Mouse (Mus musculus) left cerebral cortex, adult 18-20 months (tissue): ENCODE data around the gene Trappc10. TPM values are rescaled to one million over a fixed set of nuclear protein-coding genes. Genes with fewer than 3 reads are reported as not detected.

Source experiments
- DNase-seq, 2 experiments: peaks; one replicate each; pipeline ENCODE4 v3.0.0; 2021 to 2022; ENCODE audit warnings: low spot score in 2 of 2, mixed read lengths in 1 of 2
- long read RNA-seq, 2 experiments: library from polyadenylated mRNA; stranded (forward); transcript quantifications; one replicate each; pipeline ENCODE4 v2.0.0; 2021
- total RNA-seq, 2 experiments: library from RNA; stranded (reverse); gene quantifications; 2 replicates each; pipeline ENCODE4 v1.2.3; 2021

Trappc10 gene
- total RNA-seq, result 10 to 100 TPM; 84.4 to 85.7 TPM
- long read RNA-seq, experiment 1, partial matches to known transcripts, result 1 of 2 reads
- long read RNA-seq, experiment 1, other reads (novel, unspliced or antisense), result 1 of 2 reads
- long read RNA-seq, experiment 2, partial matches to known transcripts, result 0 of 1 reads
- long read RNA-seq, experiment 2, other reads (novel, unspliced or antisense), result 1 of 1 reads

DNA sequence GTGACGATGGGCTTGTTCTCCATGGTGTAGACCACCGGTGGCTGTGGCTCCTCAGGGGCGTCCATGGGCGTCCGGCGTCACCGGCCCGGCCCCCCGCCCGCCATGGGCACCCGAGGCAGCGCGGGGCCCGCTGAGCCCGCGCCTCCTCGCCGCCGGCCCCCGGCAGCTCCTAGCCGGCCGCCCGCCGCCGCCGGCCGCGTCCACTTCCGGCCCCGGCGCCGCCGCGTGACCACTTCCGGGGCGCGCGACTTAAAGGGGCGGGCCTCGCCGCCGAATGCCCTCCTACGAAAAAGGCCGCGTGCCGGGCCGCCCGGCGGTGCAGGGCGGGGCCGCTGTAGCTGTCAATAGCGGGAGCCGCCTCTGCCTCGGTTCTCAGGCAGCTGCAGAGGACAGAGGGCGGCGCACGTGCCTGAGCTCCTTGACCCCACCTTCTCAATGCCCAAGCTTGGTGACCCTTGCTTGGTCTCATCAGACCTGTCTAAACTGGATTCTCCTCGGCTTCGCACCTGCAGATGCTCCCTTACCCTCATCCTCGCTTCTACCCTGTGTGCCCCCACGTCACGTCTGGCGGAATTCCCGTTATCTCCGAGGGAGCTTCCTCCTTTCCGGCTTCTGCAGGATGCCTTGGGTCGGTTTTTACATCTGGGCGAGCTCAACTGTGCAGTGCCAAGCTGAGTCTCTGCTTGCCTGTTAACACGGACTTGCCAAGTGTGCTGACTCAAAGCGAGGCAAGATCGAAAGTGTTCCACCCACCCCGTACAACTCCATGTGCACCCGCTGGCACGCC, at the start of gene Trappc10:
TSS of gene Trappc10 (minus strand) at position 204 of the 787 bp plus-strand sequence.
- DNase-seq, result peak; percentile 87 to 91

GRCm38 (mm10) chr10:78293576-78293975, 49.1 kb upstream of the Trappc10 start:
- no peak for DNase-seq

DNA sequence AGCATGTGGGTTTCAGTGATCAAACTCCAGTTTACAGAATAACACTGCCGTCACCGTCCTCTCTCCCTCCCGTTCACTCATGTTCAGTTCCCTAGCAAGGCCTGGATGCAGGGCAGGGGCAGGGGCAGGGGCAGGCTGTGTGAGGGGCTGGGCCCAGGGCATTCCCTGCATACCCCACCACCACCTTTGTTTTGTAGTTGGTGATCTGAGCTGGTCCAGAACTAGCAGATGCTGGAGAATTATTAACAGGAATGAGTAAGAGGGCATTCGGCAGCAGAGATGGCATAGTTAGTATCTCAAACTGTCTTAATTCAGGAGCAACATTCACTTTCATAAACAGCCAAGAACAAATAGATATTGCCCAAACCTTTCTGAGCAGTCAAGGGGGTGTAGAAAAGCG, 47.9 kb upstream of the Trappc10 start:
- DNase-seq, result no peak

DNA sequence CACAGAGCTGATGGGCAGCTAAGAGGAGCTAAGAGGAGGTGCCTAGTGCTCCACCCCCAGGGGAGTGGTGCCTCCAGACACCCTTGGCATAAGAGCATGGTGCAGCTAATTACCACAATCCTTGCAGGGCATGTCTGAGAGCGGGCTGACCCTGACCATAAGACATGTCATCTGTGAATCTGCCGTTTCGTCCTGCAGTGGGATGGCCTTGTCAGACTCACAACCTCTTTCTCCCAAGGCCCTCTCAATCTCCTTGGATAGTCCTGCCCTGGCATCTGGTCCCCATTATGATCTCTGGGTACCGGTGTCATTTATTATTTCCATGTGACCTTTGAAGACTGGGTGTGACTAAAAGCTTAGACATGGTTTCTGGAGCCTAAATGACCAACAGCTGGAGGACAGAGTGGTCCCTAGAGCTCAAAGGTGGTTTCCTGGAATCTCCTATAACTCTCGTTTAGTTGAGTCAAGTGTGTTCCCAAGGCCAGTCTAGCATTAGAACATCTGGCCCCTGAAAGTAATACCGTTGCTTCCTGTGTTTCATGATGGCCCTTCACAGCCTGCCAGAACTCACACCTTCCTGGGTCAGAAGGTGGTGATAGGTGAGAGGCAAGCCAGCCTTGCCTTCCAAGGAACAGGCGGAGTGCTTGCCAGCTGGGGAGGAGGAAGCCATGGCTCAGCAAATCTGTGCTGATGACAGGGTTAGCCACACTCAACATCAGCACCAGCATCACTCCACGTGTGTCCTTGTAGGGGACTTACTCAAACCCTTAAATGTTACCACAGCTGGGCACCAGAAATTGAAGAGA, 46.5 kb upstream of the Trappc10 start:
- DNase-seq, result no peak

DNA sequence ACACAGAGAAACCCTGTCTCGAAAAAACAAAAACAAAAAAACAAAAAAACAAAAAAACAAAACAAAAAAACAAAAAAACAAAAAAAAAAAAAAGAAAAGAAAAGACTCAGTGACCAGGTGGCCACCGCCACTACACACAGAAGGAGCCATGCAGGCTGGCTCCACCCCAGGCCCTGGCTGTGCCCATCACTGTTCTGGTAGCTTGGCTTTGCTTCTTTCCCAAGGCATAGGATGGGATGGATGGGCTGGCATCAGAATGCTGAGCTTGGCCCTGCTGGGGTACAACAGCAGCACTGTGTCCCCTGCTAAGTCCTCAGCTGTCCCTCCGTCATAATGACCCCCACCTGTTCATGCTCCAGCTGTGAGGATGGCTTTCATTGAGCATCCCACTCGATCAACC, 44.5 kb upstream of the Trappc10 start:
- no peak for DNase-seq

DNA sequence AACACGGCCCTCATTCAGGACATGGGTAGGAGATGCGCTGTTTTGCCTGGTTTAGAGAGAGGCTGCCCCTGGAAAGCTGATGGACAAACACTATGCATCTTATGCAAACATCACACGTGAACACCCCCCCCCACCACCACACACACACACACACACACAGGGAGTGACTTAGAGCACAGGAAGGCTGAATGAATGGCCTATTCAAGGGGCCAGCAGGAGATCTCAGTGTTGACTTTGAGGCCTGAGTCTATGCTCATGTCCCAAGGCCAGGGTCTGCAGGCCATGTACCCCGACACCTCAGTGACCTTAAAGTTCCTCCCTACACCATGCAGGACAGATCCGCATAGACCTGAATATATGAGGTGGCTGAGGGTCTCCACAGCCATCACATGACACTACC, 43.7 kb upstream of the Trappc10 start:
- DNase-seq, result no peak

DNA sequence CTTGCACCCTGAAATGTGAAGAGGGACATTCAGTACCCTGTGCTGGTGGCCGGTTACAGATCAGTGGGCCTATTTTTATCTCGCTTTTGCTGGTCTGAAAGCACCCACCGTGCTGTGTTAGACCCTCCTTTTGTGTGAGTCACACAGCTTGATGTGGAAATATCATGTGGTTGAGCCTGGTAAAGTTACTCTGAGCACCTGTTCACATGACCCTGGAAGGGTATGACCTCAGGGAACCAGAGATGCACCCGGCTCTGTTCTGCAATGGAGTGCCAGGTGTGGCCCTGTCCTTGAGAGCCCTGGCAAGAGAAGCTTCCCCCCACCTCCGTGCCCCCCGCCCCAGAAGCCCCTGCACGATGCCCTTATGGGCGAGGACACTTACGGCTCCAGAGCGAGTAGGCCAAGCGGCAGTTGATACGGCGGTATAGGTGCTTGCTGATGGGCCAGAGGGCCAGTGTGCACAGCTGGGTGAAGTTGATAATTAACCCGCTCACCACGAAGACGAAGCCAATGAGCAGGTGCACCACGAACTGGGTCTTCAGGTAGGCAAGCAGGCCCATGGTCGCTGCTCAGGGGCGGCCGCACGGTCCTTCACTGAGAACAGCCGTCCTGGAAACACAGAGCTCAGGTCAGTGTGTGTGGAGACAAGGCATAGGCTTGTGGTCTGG, 43.2 kb upstream of the Trappc10 start:
- DNase-seq, result no peak

DNA sequence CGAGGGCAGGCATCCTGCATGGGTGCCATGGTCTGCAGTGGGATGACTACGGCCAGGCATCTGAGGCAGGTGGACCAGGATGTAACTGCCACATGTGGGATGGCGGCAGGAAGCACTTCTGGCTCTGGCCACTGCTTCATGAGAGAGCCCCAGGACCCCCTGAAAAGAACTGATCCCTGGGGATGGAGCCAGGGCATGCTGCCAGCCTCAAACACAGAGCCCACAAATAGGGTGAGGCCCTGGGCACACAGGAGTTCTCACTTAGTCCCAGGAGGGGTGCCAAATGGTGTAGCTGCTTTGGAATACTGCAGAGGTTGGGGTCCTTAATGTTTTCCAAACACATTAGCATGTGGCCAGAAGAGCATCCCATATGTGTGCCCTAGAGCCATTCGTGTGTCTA, 41.5 kb upstream of the Trappc10 start:
- no peak for DNase-seq

DNA sequence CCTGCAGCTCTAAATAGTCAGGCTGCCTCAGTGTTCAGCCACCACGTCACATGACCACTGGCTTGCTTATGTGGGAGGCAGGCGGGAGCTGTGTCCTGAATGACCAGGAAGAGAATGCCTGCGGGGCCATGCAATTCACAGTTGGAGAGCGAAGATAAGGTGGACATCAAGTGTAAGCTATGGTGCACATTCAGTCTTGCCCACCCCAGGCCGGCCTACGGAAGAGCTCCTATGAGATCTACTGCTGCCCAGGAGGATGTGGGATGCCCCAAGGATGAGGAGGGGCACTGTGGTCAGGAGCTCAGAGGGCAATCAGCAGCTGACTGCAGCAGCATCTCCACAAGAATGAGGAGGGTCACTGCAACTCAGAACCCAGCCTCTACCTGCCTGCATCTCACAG, 41.0 kb upstream of the Trappc10 start:
- no peak for DNase-seq

GRCm38 (mm10) chr10:78284812-78285211, 40.4 kb upstream of the Trappc10 start:
- DNase-seq, result no peak

DNA sequence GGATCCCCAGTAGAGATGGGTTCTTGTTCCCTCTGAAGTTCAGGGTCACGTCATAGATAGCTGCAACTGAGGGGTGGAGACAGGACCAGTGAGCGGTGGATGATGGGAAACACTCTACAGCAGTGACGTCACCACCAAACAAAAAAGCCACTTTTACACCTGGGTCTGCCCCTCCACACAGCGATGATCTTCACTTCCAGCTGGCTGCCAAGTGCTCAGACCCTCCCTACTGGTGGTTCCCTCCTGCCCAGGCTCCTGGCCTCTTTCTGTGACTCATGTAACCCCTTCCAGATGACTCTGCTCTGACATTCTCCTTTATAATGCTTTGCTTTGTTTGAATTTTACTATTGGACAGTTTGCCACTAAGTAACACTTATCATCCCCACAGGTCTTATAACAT, 38.0 kb upstream of the Trappc10 start:
- no peak for DNase-seq

GRCm38 (mm10) chr10:78280486-78280885, 36.0 kb upstream of the Trappc10 start:
- DNase-seq, result no peak

DNA sequence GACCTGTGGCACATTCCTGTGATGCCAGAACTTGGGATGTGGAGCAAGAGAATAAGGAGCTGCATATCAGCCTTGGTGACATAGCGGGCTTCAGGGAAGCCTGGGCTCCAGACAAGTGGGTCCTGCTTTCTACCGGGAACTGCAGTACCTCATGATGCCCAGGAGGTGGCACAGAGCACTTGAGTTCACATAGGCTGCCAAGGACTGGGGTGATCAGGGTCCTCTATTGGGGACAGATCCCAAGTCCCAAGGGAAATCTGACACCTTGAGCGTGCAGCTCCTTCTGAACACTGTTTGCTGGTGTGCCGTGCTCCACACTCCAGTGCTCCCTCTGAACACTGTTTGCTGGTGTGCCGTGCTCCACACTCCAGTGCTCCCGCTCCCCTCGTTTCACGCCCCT, 34.8 kb upstream of the Trappc10 start:
- peak; percentile 40 to 54 for DNase-seq

GRCm38 (mm10) chr10:78277835-78278234, 33.4 kb upstream of the Trappc10 start:
- DNase-seq, result no peak

DNA sequence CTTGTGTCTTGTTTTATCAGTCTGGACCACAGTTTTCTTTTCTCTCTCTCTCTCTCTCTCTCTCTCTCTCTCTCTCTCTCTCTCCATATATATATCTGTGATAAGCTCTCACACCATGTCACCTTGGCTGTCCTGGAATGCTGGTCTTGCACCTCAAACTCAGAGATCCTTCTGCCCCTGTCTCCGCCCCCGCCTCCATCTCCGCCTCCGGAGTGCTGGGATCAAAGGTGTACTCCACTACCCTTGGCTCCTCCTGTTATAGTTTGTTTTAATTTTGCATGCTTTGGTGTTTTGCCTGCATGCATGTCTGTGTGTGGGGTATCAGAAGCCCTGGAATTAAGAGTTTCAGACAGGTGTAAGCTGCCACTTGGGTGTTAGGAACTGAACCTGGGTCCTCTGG, 31.8 kb upstream of the Trappc10 start:
- no peak for DNase-seq

DNA sequence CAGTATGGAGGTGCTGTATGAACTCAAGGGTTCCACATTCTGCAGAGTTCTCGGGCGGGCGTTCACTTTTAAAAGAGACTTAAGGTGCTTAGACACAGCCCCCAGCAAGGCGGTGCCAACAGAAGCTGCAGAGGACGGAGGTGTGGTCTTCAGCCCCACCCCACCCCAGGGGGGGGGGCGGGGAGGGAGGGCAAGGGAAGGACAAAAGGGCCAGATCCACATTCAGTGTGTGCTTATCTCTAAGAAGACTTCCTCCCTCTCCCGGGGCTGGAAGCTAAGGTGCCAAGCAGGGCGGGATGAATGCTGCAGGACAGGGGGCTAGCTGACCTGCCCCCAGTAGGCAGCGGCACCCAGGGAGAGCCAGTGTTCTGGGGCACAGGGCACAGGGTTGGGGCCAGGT, 28.5 kb upstream of the Trappc10 start:
- DNase-seq, result no peak

DNA sequence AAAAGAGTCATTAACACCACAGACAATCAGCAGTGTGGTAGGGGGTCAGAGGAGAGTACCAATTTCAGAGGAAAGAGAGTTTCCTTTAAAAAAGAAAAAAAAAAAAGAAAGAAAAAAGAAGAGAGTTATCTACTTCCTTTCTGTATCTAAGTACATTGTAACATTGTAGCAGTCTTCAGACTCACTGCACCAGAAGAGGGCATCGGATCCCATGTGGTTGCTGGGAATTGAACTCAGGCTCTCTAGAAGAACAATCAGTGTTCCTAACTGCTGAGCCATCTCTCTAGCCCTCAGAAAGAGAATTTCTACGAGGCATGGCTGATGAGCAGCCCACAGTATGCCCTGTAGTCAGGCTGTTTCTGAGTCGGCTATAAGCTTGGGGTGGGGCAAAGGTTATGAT, 21.4 kb upstream of the Trappc10 start:
- DNase-seq, result no peak

- DNase-seq, result no peak
These were observed 20.3 kb upstream of the Trappc10 start for GRCm38 (mm10) chr10:78264735-78265134.

- DNase-seq, result no peak
These were observed 16.6 kb upstream of the Trappc10 start for GRCm38 (mm10) chr10:78260916-78261650.

- DNase-seq, result no peak
These were observed 15.9 kb upstream of the Trappc10 start for GRCm38 (mm10) chr10:78260322-78260721.

GRCm38 (mm10) chr10:78259702-78260101, 15.3 kb upstream of the Trappc10 start:
- no peak for DNase-seq
